Mouse (Mus musculus): ENCODE data around the gene Myadml2. TPM values are rescaled to one million over a fixed set of nuclear protein-coding genes. Genes with fewer than 3 reads are reported as not detected.

Myadml2 gene
- polyA plus RNA-seq, 1 experiment from 2014 or later = 2.4 TPM

- ATAC-seq = no peak
- Histone ChIP-seq H3K4me3 (ENCODE audit: low read length) (no peak overlapping the region), H3K9me3 (ENCODE audit: control insufficient read depth, low read length) (no peaks in the 10 kb centered on the region), H3K27me3 (replicated peaks; ENCODE audit: control insufficient read depth, insufficient read depth, low read length) (peaks cover 29% of the 10 kb centered on the region), H3K27ac (ENCODE audit: low read depth, low read length) (no peak overlapping the region), H3K36me3 (ENCODE audit: control insufficient read depth, insufficient read depth, low read length) (no peaks in the 10 kb centered on the region), H3K4me2 (ENCODE audit: low read length) (no peak overlapping the region), H3K4me1 (ENCODE audit: control insufficient read depth, insufficient read depth, low read depth, low read length) (no peaks in the 10 kb centered on the region; the same call in none of the 2 replicates), H3K9ac (ENCODE audit: low read depth, low read length) (no peak overlapping the region)
- WGBS = 81% methylated on average over 3 of the region's 3 CpGs
These were observed 6.8 kb upstream of the Myadml2 start for GRCm38 (mm10) chr11:120654741-120655140.

- 71% methylated on average over 3 of the region's 3 CpGs for WGBS
- H3K27me3 ChIP-seq (replicated peaks; ENCODE audit: control insufficient read depth, insufficient read depth, low read length) = peaks cover 6% of the 10 kb centered on the region
- no peak overlapping the region for H3K4me2 ChIP-seq (ENCODE audit: low read length)
- H3K9me3 ChIP-seq (ENCODE audit: control insufficient read depth, low read length) = no peaks in the 10 kb centered on the region
- no peaks in the 10 kb centered on the region for H3K36me3 ChIP-seq (ENCODE audit: control insufficient read depth, insufficient read depth, low read length)
- H3K9ac ChIP-seq (ENCODE audit: low read depth, low read length) = no peak overlapping the region
- H3K27ac ChIP-seq (ENCODE audit: low read depth, low read length) = no peak overlapping the region
- ATAC-seq = no peak
- H3K4me3 ChIP-seq (ENCODE audit: low read length) = no peak overlapping the region
- H3K4me1 ChIP-seq (ENCODE audit: control insufficient read depth, insufficient read depth, low read depth, low read length) = peaks cover 7% of the 10 kb centered on the region
These were observed 3.9 kb upstream of the Myadml2 start for GRCm38 (mm10) chr11:120651872-120652271.

DNA sequence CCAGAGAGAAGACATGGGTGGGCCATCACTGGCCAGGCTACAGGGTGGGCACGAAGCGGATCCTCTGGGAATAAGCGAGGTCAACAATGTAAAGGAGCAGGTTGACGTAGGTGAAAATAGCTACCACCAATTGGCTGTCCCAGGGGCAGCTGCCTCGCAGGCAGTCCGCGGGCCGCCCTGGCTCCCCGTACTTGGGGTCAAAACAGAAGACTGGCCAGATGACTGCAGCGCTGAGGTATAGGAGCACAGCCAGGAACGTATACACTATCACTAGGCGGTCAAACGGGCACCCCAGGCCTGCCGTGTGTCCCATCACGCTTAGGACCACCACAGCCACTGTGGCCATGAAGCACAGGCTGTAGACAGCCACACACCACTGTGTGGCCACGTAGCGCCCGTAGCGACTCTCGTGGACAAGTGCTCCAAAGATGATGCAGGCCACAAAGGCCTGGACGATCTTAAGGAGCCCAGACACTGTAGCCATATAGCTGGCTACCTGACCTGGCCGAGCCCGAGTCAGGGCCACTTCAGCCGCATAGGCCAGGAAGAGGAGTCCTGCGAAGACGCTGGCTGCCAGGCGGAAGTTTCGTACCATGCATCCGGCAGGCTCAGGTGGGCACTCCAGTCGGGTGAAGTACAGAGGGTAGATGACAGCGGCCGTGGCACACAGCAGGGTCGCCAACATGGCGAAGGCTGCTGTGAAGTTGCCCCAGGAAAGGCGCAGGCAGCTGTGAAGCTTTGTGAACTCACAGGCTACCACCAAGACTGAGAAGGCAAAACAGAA, 719 bp downstream of the Myadml2 start:
- Histone ChIP-seq H3K36me3 (ENCODE audit: control insufficient read depth, insufficient read depth, low read length) (no peaks in the 10 kb centered on the region), H3K27ac (ENCODE audit: low read depth, low read length) (no peak overlapping the region), H3K4me2 (ENCODE audit: low read length) (no peak overlapping the region; the same call in 1 of the 2 replicates), H3K4me3 (ENCODE audit: low read length) (no peak overlapping the region), H3K27me3 (replicated peaks; ENCODE audit: control insufficient read depth, insufficient read depth, low read length) (peaks cover 3% of the 10 kb centered on the region; the same call in 1 of the 2 replicates), H3K9me3 (ENCODE audit: control insufficient read depth, low read length) (no peaks in the 10 kb centered on the region), H3K9ac (ENCODE audit: low read depth, low read length) (no peak overlapping the region), H3K4me1 (ENCODE audit: control insufficient read depth, insufficient read depth, low read depth, low read length) (peaks cover 15% of the 10 kb centered on the region)
- 80% methylated on average over 35 of the region's 35 CpGs for WGBS
- ATAC-seq = no peak

GRCm38 (mm10) chr11:120643601-120643987, 4.4 kb downstream of the Myadml2 start, which contains the start of gene Pycr1:
Gene Pycr1 (minus strand): TSS chr11:120643769.
- H3K4me3 ChIP-seq (ENCODE audit: low read length) = peak within 1 kb of the TSS; percentile 59
- H3K4me2 ChIP-seq (ENCODE audit: low read length) = peak within 1 kb of the TSS; percentile 94
- no peaks in the 10 kb centered on the region for H3K36me3 ChIP-seq (ENCODE audit: control insufficient read depth, insufficient read depth, low read length)
- H3K9ac ChIP-seq (ENCODE audit: low read depth, low read length) = peak within 1 kb of the TSS; percentile 78
- H3K4me1 ChIP-seq (ENCODE audit: control insufficient read depth, insufficient read depth, low read depth, low read length) = peaks cover 15% of the 10 kb centered on the region
- no peak within 1 kb of the TSS; the same call in 1 of the 2 replicates for H3K27ac ChIP-seq (ENCODE audit: low read depth, low read length)
- no peaks in the 10 kb centered on the region for H3K9me3 ChIP-seq (ENCODE audit: control insufficient read depth, low read length)
- peak; percentile 100 for ATAC-seq
- peaks cover 3% of the 10 kb centered on the region; the same call in 1 of the 2 replicates for H3K27me3 ChIP-seq (replicated peaks; ENCODE audit: control insufficient read depth, insufficient read depth, low read length)
- WGBS = 0% methylated on average over 15 of the region's 15 CpGs

- 1% methylated on average over 18 of the region's 18 CpGs for WGBS
- H3K9ac ChIP-seq (ENCODE audit: low read depth, low read length) = peak overlapping the region; percentile 78
- peaks cover 12% of the 10 kb centered on the region for H3K4me1 ChIP-seq (ENCODE audit: control insufficient read depth, insufficient read depth, low read depth, low read length)
- H3K4me3 ChIP-seq (ENCODE audit: low read length) = peak overlapping the region; percentile 59
- no peaks in the 10 kb centered on the region for H3K36me3 ChIP-seq (ENCODE audit: control insufficient read depth, insufficient read depth, low read length)
- ATAC-seq = peak; percentile 69
- H3K4me2 ChIP-seq (ENCODE audit: low read length) = peak overlapping the region; percentile 94
- no peaks in the 10 kb centered on the region for H3K9me3 ChIP-seq (ENCODE audit: control insufficient read depth, low read length)
- no peak overlapping the region; the same call in 1 of the 2 replicates for H3K27ac ChIP-seq (ENCODE audit: low read depth, low read length)
- H3K27me3 ChIP-seq (replicated peaks; ENCODE audit: control insufficient read depth, insufficient read depth, low read length) = peaks cover 3% of the 10 kb centered on the region; the same call in 1 of the 2 replicates
These were observed 4.9 kb downstream of the Myadml2 start for GRCm38 (mm10) chr11:120642939-120643600.

DNA sequence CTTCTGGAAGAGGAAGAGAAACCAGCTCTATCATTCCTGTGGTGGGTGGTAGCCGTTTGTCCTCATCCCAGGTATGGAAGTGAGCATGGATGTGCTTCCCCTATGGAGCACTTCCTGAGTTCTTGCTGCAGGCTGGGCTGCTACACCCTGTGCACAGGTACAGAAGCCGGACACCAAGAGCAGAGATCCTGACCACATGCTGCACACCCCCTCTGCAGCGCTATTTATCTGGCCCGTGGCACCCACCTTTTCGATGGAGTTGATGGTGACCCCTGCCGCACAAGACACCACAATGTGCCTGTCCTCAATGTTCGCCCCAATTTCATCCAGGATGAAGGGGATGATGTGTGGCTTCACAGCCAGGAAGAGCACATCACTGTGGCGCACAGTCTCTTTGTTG, 6.1 kb downstream of the Myadml2 start:
- H3K9ac ChIP-seq (ENCODE audit: low read depth, low read length) = no peak overlapping the region; the same call in 1 of the 2 replicates
- H3K27ac ChIP-seq (ENCODE audit: low read depth, low read length) = no peak overlapping the region
- no peak overlapping the region for H3K4me2 ChIP-seq (ENCODE audit: low read length)
- no peak overlapping the region for H3K4me3 ChIP-seq (ENCODE audit: low read length)
- no peak for ATAC-seq
- no peaks in the 10 kb centered on the region for H3K9me3 ChIP-seq (ENCODE audit: control insufficient read depth, low read length)
- H3K36me3 ChIP-seq (ENCODE audit: control insufficient read depth, insufficient read depth, low read length) = no peaks in the 10 kb centered on the region
- peaks cover 8% of the 10 kb centered on the region for H3K4me1 ChIP-seq (ENCODE audit: control insufficient read depth, insufficient read depth, low read depth, low read length)
- no peaks in the 10 kb centered on the region for H3K27me3 ChIP-seq (replicated peaks; ENCODE audit: control insufficient read depth, insufficient read depth, low read length)
- WGBS = 92% methylated on average over 8 of the region's 8 CpGs

- Histone ChIP-seq H3K27me3 (replicated peaks; ENCODE audit: control insufficient read depth, insufficient read depth, low read length) (no peaks in the 10 kb centered on the region), H3K36me3 (ENCODE audit: control insufficient read depth, insufficient read depth, low read length) (no peaks in the 10 kb centered on the region), H3K27ac (ENCODE audit: low read depth, low read length) (no peak overlapping the region), H3K9me3 (ENCODE audit: control insufficient read depth, low read length) (no peaks in the 10 kb centered on the region), H3K9ac (ENCODE audit: low read depth, low read length) (no peak overlapping the region), H3K4me2 (ENCODE audit: low read length) (no peak overlapping the region), H3K4me1 (ENCODE audit: control insufficient read depth, insufficient read depth, low read depth, low read length) (peaks cover 8% of the 10 kb centered on the region), H3K4me3 (ENCODE audit: low read length) (no peak overlapping the region)
- no peak for ATAC-seq
- 66% methylated on average over 9 of the region's 9 CpGs for WGBS
These were observed 6.7 kb downstream of the Myadml2 start for GRCm38 (mm10) chr11:120641255-120641654.

- Histone ChIP-seq H3K9me3 (ENCODE audit: control insufficient read depth, low read length) (no peaks in the 10 kb centered on the region), H3K4me2 (ENCODE audit: low read length) (no peak overlapping the region), H3K27me3 (replicated peaks; ENCODE audit: control insufficient read depth, insufficient read depth, low read length) (no peaks in the 10 kb centered on the region), H3K4me1 (ENCODE audit: control insufficient read depth, insufficient read depth, low read depth, low read length) (peaks cover 27% of the 10 kb centered on the region), H3K4me3 (ENCODE audit: low read length) (no peak overlapping the region), H3K9ac (ENCODE audit: low read depth, low read length) (no peak overlapping the region), H3K27ac (ENCODE audit: low read depth, low read length) (no peak overlapping the region), H3K36me3 (ENCODE audit: control insufficient read depth, insufficient read depth, low read length) (no peaks in the 10 kb centered on the region; the same call in 1 of the 2 replicates)
- ATAC-seq = no peak
- WGBS = 80% methylated on average over 5 of the region's 5 CpGs
These were observed 13.1 kb downstream of the Myadml2 start for GRCm38 (mm10) chr11:120634810-120635209.

Data from hindbrain, embryonic 16.5 days (tissue).